Mouse (Mus musculus) large intestine, adult 2 months (tissue): ENCODE measurements around the gene Fes. TPM values are rescaled to one million over a fixed set of nuclear protein-coding genes. Genes with fewer than 3 reads are reported as not detected.

ENCODE experiments used
- DNase-seq: peaks from one replicate; pipeline ENCODE4 v3.0.0-alpha.2; 2012; ENCODE audit warnings: low read depth, low spot score
- WGBS: fragments of 180-500 bp; shearing (Covaris S2); methylation state at CpG from one replicate; pipeline ENCODE4 v1.1.7; 2018; 5-methylcytosine and 5-hydroxymethylcytosine counted together
- polyA plus RNA-seq: library from polyadenylated mRNA; depleted of rRNA; stranded (reverse); fragments of >200 nt; gene quantifications from 2 replicates; pipeline ENCODE4 v1.2.3, GENCODE M21; 2012

Fes gene
- polyA plus RNA-seq, 1 experiment, result 12.1 TPM

DNA sequence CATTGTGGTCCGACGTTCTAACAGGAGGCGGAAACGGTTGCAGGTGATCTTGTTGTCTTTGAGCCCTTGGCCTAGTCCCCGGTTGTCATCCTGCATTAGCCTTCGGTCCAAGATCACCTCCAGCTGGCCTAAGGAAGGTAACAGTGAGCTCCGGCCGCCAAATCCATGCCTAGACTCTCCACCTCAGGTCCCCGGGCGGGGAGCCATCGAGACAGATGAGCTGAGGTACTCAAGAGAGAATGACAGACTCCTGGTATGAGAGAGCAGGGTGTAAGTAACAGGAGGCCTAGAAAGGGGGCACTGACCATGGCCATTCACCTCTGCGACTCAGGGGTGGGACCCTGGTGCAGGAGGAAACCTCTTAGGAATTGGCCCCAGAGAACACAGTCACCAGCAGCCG lies 31.4 kb downstream of the Fes start:
- WGBS, result 86% methylated on average over 13 of the region's 13 CpGs
- DNase-seq, result no peak

DNA sequence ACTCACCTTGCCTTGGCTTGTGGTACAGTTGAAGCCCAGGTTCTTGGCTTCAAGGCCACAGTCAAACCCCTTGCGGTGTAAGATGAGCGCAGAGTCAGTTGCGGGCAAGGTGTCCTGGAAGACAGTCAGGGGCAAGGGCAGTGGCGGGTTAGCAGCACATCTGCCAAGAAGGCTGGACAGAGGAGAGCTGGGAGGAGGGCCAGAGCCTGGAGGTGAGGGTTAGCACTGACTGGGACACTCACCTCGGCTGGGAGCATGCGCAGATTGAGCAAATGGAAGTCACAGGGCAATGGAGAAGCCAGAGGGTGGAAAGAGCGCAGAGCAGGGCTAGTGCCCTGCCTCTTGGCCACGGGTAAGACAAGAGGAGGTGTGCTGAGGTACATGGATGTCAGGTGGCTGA lies 34.8 kb downstream of the Fes start:
- WGBS, result 91% methylated on average over 8 of the region's 8 CpGs
- no peak for DNase-seq

DNA sequence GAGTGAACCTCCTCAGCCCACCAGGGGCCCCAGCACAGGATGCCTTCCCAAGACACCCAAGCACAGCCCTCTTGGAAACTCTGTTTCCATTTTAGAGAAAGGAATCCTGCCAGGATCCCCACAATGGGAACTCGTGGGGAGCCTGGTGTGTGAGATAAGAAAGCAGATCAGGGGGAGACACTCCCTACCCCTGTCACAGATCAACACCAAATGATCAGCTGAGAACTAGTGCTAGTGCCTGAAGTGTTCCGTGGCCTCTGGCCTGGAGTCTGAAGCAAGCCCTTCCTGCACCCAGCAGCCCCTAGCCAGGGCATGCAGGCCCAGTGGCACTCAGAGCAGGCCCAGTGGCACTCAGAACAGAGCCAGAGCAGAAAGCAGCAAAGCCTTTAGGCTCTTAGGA lies 36.9 kb downstream of the Fes start:
- DNase-seq, result no peak

DNA sequence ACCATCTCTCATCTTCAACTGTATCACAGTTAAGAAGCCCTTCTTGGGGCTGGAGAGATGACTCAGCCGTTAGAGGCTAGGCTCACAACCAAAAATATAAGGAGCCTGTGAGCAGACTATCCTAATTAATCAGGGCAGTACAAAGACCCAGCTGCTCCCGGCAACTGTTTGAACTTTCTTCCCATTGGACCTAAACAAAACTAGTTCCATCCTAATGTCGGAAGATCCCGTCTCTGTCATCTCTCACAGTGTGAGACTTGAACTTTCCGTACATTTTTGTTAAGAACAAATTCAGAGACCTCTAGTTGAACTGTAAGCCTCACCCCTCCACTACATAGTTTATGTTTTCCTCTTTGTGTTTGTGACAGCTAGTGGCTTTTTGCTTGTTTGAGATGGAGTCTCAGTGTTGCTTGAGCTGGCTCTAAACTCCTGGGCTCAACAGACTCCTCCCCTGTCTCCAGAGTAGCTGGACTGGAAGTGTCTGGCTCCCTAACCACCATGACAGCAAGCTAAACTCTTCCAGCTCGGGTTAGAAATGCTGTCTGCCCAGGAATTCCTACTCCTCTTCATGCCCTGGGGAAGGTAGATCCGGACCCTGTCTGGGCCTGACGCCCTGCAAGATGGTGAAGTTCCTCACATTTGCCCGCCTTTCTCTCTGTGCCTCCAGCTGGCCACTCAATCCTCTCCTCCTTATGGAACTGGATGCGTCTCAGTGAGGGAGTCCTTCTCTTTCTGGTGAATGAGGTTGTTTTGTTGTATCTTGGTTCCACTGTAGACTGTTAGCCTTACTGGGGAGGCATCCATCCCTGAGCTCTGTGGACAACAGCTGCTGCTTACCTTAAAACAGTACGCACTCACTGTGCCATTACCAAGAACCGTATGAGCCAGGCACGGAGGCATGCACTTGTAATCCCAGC lies 39.8 kb downstream of the Fes start:
- no peak for DNase-seq
- WGBS, result 63% methylated on average over 13 of the region's 13 CpGs

More for the DNA sequence above, 36.9 kb downstream of the Fes start:
- WGBS, result 73% methylated on average over 2 of the region's 2 CpGs

DNA sequence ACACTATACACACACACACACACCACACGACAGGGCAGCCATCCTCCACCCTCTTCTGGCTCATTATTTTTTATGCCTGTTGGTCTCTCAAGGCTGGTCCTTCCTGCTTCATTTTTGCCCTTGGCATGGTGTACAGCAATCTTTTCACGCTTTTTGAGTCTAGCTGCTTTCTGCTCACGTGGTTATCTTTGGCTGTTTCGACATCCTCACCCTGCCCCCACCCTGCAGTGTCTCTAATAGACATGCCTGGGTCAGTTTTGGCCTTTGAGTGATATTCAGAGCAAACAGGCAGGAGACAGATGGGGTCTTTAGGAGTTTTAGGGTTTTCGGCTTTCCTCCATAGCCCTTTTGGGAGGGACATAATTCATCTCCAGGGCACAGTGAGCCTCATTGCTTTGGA lies 40.9 kb downstream of the Fes start:
- 84% methylated on average over 5 of the region's 5 CpGs for WGBS
- no peak for DNase-seq

DNA sequence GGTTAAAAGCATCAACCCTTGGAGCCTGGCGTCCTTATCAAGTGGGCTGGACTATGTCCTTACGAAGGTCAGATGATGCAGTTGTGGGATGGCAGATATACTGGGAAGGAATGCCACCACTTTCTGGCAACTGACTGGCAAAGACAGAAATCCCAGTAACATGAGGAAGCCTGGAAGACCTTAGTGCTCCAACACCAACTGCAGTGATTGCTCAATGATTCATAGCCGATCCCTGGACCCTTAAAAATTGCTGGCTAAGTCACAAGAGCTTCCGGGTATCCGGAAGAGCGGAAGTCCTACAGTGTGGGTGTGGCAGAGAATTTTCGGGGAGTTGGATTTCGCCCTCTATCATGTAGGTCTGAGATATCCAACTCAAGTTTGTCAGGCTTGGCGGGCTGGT lies 41.6 kb downstream of the Fes start:
- WGBS, result 73% methylated on average over 9 of the region's 9 CpGs

DNA sequence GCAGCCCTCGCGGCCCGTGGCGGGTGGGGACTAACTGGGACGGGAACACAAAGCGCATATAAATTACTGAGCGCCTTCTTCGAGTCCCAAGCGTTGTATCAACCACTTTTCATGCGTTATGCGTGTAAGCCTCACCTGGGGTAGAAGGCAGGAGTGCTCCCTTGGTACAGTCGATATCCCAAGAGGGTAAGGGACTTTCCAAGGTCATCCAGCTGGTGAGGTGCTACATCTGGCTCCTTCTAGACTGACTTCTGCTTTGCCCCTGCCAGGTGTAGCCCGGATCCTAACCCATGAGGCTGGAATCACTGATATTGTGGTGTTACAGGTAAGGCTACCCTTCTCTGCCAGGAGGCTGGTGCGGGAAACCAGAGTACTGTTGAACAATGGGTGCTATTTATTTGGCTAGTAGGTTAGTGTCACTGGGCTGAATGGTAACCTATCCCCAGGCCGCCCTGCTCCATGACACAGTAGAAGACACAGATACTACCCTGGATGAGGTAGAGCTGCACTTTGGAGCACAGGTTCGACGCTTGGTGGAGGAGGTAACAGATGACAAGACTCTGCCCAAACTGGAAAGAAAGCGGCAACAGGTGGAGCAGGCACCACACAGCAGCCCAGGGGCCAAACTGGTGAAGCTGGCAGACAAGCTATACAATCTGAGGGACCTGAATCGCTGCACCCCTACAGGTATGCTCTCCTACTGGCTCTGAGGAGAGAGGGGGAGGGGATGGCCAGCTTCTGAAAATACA lies 44.3 kb downstream of the Fes start:
- 23% methylated on average over 19 of the region's 19 CpGs for WGBS

More for the DNA sequence above, 41.6 kb downstream of the Fes start:
- DNase-seq, result no peak

DNA sequence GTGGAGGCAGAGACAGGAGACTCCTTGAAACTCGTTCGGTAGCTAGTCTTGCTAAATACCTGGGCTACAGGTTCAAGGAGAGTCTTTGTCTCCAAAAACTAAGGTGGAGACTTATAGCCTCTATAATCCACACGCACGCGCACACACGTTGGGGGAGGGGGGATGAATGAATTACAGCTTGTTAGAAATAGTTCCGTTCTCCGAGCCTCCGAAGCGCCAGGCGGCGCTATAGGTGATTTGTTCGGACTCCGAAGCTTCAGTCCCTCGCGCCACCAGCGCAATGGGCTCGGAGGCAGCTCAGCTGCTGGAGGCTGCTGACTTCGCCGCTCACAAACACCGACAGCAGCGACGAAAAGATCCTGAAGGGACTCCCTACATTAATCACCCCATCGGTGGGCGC lies 44.9 kb downstream of the Fes start, which contains the start of gene Hddc3:
Gene Hddc3, plus strand, starts transcription at position 247 of the 400 bp plus-strand sequence.
- WGBS, result under 1% methylated on average over 25 of the region's 25 CpGs
- DNase-seq, result peak; percentile 92

More for the DNA sequence above, 44.3 kb downstream of the Fes start:
- no peak for DNase-seq

DNA sequence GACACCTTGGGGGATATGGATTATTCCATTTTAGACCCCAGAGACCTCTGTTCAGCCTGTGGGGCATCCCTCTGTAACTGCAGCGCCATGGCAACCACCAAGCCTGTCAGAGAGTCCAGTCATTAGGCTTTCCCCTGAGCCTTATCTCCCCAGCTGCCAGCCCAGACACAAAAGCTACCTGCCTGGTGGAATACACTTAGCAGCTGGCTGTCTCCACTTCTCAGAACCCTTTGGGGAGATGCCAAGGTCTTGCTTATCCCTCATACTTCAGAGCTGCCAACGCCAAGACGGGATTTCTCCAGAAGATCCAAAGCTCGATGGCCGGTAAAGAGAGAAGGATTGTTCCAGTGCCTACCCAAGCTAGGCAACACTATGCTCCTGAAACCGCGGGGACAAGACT lies 46.0 kb downstream of the Fes start:
- DNase-seq, result no peak
- 85% methylated on average over 7 of the region's 7 CpGs for WGBS

DNA sequence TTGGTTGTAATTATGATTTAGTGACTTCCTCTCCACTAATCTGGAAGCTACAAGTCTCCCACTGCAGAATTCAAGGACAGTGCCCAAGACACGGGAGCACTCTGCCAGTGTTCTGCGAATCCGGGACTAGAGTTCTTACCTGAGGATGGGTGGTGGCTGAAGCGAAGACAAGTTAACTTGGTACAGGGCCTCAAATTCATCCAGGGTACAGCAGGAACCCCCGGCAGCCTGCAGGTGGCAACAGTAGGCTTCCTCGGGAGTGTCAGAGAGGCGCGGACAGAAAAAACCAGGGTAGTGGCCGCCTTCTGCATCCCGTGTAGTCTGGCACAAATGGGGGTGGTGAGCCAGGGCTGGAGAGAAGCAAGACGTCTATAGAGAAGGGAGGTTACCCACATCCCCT lies 47.0 kb downstream of the Fes start, which contains the start of gene Unc45a:
Gene Unc45a, minus strand, starts transcription at position 213 of the 400 bp plus-strand sequence.
- WGBS, result 2% methylated on average over 11 of the region's 11 CpGs
- DNase-seq, result peak; percentile 48

DNA sequence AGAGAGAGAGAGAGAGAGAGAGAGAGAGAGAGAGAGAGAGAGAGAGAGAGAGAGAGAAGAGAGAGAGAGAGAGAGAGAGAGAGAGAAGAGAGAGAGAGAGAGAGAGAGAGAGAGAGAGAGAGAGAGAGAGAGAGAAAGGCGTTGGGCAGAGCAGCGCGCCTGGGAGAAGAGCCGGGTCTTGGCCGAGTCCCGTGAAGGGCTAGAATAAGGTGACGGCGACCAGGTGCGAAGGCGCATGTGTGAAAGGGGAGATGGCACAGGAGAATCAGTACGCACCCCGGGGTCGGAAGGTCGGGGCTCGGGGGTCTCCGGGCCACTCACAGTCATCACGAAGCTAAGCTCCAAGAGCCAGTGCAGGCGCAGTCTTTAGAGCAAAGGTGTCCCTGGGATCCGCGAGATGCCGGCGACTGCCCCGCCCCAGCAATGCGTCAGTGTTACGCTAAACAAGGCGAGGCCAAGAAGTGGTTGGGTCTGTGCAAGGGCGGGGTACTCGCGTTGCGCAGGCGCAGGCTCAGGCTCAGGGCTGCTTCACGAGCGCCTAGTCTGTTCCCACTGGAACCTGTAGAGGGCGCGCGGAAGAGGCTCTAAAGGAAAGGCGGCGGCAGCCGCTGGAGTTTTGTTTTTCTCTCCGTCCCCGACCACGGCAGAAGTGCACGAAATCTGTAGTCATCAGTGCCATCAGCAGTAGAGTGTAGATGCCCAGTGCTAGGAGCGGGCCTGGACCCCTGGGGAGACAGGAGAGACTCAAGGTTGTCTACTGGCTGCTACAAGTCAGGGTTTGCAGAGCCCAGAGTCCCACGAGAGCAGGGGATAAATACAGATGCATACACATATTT lies 47.7 kb downstream of the Fes start:
- WGBS, result under 1% methylated on average over 45 of the region's 45 CpGs
- DNase-seq, result peak; percentile 97

DNA sequence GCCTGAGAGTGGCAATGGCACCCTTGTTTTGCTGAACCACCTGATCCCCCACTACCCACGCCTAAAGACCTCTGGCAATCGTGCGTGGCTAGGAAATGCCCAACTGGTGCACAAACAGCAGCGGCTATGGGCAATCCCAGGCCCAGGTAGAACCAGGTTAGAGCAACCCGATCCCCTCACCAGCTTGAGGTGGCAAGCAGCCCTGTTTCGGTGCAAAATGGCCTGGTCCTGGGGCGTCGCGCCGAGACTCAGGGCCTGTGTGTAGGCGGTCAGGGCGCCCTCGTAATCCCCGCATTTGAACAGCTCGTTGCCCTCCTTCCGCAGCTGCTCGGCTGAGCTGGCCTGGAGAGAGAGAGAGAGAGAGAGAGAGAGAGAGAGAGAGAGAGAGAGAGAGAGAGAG lies 48.4 kb downstream of the Fes start:
- no peak for DNase-seq
- 4% methylated on average over 17 of the region's 17 CpGs for WGBS

DNA sequence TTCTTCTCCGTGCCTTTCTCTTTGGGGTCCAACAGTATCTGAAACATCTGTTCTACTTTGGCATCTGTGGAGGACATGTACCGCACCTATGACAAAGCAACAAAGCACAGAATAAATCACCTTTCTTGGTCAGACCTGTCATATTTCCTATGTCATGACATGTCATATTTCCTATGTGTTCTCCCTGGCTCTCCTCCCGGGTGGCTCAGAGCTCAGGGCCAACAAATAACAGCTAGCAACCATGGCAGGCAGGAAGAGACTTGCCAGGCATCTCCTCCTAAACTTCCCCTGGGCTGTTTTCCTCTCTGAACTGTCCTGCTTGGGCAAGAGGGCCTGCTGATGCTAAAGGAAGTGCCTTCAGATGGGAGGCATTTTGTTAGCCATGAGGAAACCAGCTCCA lies 50.8 kb downstream of the Fes start:
- 89% methylated on average over 3 of the region's 3 CpGs for WGBS
- DNase-seq, result no peak

DNA sequence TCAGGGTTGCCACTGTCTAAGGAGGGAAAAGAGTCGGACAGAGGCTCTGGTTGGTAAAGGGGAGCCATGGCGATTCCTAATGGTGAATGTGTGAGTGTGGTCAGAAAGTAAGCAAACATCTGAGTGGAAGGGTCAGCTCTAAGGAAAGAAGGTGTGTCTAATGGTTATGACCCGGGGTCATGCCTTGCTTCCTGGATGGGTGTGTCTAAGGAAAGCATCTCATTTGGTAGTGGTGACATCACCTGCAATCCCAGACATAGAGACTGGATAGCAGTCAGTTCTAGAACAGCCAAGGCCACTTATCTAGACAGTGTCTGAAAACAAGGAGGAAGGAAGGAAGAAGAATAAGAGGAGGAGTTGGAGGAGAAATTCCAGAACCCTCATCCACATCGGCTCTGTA lies 52.9 kb downstream of the Fes start:
- DNase-seq, result peak; percentile 56
- WGBS, result 47% methylated on average over 4 of the region's 4 CpGs

DNA sequence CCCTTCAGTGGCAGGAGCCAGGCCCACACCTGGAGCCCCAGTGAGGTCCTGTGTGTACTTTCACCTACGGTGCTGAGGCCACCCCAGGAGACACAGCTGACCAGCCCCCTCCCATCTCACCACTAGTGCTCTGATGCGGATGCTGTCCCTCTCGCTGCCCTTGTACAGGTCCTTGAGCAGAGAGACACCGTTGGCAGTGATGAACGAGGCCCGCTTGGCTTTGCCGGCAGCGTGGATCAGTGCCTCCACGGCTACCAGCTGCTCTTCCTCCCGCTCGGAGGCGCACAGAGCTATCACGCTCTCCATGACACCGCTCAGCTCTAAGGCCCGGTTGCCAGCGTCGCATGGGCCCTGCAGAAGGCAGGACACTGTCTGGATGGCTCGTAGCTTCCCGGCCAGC lies 56.3 kb downstream of the Fes start:
- no peak for DNase-seq
- 96% methylated on average over 19 of the region's 19 CpGs for WGBS

DNA sequence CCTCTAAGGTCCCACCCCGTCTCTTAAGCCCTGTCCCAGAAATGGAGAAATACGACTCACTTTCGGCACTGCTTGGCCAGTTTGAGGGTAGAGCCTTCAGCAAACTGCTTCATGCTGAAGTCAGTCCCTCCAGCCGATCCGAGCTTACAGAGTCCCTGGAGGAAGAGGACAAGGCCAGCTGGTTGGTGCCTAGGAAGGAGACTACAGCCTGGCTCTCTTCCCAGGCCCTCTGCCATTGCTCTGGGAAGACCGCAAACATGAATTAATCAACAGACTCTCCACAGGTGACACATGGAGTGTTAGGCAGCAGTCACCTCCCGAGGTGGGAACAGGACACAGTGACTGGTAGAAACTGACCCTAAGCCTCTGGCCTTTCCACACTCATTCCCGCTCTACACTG lies 57.5 kb downstream of the Fes start:
- DNase-seq, result no peak
- WGBS, result 82% methylated on average over 8 of the region's 8 CpGs
